Mouse (Mus musculus) right cerebral cortex, postnatal 10 days (tissue): Measurements from ENCODE around the gene Slc51b.

ENCODE experiments used
- DNase-seq, 2 experiments: peaks; one replicate each; pipeline ENCODE4 v3.0.0; 2021; ENCODE audit warnings: low spot score in 2 of 2

Slc51b gene

DNA sequence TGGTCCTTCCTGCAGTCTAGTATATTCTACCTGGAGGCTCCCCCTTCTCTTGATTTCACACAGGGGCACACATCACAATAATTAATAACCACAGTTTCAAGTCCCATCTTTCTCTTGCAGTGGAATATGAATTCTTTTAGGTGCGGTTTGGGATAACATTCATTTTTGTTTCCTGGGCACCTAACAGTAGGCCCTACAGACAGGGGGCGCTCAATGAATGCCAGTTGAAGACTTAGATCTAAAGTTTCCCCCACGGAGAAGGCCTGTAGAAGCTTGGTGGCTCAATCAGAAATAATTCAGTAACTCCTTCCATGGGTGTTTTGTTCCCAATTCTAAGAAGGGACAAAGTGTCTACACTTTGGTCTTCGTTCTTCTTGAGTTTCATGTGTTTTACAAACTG is 50.3 kb downstream of the Slc51b start:
- no peak for DNase-seq

DNA sequence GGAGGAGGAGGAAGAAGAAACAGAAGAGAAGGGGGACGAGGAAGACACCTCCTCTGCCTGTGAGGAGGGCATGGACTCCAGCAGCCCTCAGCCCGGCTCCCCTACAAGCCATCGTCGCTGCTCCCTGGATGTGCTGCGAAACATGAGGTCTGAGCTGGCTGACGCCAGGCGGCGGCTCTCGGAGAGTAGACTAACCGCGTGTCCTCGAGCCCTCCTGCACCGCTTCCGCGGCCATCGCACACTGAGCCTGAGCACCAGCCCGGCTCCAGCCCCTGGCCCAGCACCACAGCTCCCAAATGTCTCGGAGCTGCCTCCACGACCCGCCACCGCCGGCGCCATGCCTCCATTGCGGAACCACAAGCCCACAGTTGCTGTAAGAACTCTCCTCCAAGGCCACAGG is 51.0 kb downstream of the Slc51b start:
- no peak for DNase-seq

DNA sequence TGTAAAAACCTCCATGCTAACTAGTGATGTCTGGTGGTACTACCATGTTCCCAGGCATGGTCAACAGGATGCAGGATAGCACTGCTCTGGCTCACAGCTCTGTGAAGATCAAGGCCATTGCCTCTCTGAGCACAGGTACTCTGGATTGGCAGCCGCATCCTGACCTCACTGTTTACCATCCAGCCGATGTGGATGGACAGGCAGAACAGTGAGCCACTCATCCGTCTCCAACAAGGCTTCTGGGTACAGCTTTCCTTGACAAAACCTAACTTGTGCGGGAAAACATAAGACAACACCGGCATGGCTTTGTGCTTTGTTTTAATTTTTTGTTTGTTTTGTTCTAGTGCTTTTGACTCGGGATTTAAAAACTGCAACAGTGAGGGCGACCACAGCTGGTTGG is 57.0 kb downstream of the Slc51b start:
- DNase-seq: peak in 1 of 2 experiments; percentile 5

DNA sequence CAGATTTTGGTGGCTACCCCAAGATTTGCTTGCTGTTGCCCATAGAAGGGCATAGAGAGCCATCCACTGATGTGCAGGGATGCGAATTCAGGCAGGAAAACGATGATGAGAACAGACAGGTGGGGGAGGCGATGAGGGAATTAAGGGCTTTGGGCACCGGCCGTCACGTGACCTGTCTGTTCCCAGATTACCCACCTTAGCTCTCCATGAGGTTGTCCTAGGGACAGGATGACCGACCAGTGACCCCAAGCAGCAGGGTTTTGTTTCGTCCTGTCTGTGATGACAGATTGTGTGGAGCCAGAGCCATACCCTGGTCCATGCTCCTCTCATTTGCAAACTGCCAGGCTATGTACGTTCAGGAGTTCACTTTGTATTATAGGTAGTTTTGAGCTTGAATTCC is 59.1 kb downstream of the Slc51b start:
- DNase-seq: peak in 1 of 2 experiments; percentile 10
